Mouse (Mus musculus) lung, adult 2 months (tissue): ENCODE results near the gene Gm10553.
"Not testable (repeated sequence)": the region's sequence is repeated elsewhere in the genome, so short reads cannot be mapped to it uniquely, and the experiment has no call there.

Source experiments
- CTCF ChIP-seq: fragments of 200-500 bp; IDR thresholded peaks from 2 replicates; pipeline ENCODE4 v1.5.1; 2011; ENCODE audit warnings: mild to moderate bottlenecking, low read length, control low read depth; ENCODE audit not compliant: insufficient read depth
- POLR2A ChIP-seq: fragments of 200-500 bp; IDR thresholded peaks from 2 replicates; pipeline ENCODE4 v1.6.1; 2011; ENCODE audit warnings: low read depth, mild to moderate bottlenecking, control low read depth, low read length, borderline replicate concordance; ENCODE audit errors: extremely low read depth

- not testable (repeated sequence) for TF ChIP-seq POLR2A, CTCF
Observed at GRCm38 (mm10) chr1:85118341-85118740, 18.4 kb downstream of the Gm10553 start.
